Mouse (Mus musculus) CD4-positive, CD25-positive, alpha-beta regulatory T cell, adult 9 weeks (primary cell): ENCODE measurements around the gene Cyp2r1. TPM values are rescaled to one million over a fixed set of nuclear protein-coding genes. Genes with fewer than 3 reads are reported as not detected.

Source experiments
- polyA plus RNA-seq: library from polyadenylated mRNA; unstranded; fragments of 100-300 nt; shearing (Covaris generic); gene quantifications from one replicate; pipeline ENCODE4 v1.2.1, GENCODE M21; 2017

Gene Cyp2r1
- polyA plus RNA-seq: 1.9 TPM

DNA sequence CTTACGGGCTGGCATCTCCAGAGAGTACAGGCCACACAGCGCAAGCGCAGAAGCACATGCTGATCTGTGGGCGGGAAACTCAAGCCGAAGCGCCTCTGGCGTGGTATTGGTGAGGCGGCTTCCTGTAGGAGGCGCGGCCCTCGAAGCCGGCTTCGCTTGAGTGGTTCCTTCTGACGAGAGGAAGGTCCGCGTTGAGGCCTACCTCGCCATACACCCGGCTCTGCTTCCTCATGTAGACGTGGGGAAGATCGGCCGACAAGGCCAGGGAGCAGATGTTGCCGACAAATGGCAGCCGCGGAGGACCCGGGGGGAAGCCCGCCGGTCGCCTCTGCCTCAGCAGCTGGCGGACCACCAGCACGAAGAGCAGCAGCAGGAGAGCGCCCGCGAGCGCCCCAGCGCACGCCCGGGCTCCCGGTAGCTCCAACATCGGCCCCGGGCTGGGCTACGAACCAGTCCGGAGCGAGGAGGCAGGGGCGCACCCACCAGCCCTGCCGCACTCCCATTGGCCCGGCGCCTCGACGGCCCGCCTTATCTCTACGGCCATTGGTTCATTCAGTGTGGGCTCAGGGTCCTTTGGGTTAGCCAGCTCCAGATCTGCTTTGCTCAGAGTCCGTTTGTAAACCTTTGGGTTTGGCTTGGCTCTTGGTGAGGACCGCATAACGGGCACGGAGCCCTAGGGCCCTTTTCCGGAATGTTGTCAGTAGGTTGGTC, at the start of gene Cyp2r1:
TSS of gene Cyp2r1 (minus strand) at position 442 of the 711 bp plus-strand sequence.

Other genes starting within 250 kb of the Cyp2r1 start
- 3.1 TPM for gene Pde3b, start 147.7 kb downstream of the Cyp2r1 start, polyA plus RNA-seq
- gene Calca, start 73.4 kb upstream of the Cyp2r1 start, polyA plus RNA-seq: not detected
- gene Calcb, start 155.7 kb upstream of the Cyp2r1 start, polyA plus RNA-seq: not detected
- not detected for gene Insc, start 180.7 kb upstream of the Cyp2r1 start, polyA plus RNA-seq